Mouse (Mus musculus): Measurements from ENCODE around the gene Ctxn1. TPM values are rescaled to one million over a fixed set of nuclear protein-coding genes. Genes with fewer than 3 reads are reported as not detected.

Ctxn1 gene
- total RNA-seq, 2 experiments from 2014 or later, result 0.75 to 1.1 TPM

DNA sequence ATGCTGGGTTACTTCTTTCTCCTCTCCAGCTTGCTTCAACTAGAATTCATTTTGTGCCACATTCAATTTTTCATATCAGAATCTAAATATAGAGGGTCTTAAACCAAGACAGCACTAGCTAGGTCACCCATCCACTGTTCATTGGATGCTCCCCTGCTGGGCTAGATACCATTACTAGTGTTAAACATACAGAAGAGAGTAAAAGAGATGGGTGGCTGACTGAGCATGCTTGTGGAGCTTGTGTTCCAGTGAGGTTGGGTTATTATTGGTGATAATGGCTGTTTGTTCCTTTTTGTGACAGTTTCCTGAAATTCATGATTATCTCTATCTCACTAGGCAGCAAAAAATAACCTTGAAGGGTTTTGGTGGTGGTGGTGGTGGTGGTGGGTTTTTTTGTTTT is 37.0 kb downstream of the Ctxn1 start:
- intact Hi-C loops (cut with DNase I), result no loop called here
- DNase-seq (ENCODE audit: low spot score), result no peak

DNA sequence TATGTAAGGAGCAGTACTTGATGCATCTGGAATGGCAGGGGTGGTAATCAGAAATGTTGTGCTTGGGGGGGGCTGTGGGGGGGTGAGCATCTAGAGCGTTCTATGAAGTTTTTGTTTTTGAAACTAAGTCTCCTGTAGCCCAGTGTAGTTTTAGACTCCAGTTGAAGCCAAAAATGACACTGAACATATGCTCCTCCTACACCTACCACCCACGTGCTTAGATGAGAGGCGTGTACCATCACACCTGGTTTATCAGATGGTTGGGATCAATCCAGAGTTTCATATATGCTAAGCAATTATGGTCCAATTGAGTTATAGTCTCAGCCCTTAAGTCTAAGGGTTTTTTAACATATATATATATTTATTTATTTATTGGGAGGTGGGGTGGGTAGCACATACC is 39.5 kb downstream of the Ctxn1 start:
- intact Hi-C loops (cut with DNase I), result no loop called here
- no peak for DNase-seq (ENCODE audit: low spot score)

DNA sequence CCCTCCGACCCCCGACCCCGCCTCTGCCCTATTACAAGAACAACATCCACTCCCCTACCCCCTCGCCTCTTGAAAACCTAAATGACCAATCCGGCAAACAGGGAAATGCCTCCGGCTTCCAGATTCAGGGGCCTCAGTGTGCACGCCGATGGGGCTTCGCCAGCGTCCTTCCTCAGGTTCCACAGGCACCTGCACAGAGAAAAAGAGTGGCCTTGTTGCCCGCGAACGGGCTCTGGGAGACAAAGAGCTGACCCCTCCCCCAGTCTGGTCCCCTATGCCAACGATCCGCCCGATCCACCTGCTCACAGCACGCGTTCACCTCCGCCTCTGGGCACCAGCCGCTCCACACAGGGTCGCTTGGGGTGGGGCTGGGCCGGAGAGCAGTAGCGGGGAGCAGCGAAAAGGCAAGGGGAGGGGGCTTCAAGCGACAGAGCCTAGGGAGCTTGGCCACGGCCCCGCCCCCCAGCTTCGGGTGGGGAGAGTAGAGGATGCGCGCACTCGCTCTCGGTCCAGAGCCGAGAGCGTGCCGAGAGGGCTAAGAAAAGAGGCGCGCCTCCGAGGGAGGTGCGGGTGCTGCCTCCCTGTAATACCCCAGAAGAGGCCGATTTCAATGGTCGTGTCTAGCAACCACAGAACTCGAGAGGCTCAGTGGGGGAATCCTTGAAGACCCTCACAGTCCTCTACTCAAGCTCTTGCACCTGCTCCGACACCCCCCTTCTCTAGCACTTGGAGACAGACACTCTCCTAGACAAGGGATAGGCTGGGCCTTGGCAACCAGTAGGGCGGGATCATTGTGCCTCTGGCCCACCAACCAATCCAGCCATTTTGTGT is 42.1 kb downstream of the Ctxn1 start, which contains the start of gene Prr36:
TSS of gene Prr36 (minus strand) at position 669 of the 831 bp plus-strand sequence.
- no peak for DNase-seq (ENCODE audit: low spot score)
- intact Hi-C loops (cut with DNase I), result no loop called here

DNA sequence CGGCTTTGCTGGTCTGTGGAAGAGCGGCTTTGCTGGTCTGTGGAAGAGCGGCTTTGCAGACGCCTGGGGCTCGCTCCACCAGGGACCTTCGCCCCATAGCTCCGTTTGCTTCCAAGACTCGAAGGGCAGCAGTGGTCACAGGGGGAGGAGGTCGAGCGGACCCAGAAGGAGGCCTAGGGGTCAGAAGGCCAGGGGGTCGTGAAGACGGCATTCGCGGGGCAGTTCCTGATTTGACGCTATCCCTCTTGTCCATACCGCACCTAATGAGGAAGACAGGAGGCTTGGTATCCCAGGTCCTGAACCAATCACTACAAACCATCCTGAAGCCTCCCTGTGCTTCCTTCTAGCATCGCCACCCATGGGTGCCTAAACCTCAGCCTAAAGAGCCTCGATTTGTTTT is 42.8 kb downstream of the Ctxn1 start:
- intact Hi-C loops (cut with DNase I), result no loop called here
- no peak for DNase-seq (ENCODE audit: low spot score)

DNA sequence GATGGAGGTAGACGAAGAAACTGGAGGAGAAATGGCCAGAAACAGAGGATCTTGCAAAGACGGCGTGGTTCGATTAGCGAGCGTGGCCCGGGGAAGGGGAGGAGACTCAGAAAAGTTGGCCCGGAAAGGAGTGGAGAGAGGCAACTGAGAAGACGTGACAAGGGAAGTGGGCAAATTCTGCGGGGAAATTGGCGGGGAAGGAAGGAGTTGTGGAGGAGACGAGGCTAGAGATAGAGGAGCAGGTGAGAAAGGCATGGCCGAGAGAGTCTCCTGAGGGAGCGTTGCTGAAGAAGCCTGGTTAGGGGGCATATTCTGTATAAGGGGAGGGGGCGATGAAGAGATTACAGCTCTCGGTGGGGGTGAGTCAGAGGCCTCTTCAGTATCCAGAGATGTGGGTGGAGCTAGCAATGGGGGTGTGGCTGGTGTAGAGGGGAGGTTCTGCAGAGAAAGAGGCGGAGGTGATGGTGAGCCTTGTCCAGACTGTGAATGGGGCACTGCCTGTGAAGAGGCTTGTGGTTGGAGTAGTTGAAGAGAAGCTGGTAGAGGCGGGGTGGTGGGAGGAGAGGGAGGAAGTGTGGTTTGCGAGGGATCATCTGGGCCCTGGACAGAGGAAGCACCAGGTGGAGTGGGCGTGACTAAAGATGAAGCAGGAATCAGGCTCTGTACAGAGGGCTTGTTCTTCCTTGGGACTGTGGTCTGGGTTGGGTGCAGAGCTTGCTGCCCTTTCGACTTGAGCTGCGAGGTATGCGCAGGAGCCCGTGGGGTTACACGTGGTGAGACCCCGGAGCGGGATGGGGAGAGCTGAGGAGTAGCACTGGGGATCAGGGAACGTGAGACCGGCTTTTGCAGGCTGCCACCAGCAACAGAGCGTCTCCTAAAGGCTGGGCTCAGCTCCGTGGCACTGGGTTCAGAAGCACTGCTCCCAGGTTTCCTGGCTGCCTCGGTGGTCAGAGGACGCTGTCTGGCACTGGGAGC is 44.8 kb downstream of the Ctxn1 start:
- intact Hi-C loops (cut with DNase I), result no loop called here
- DNase-seq (ENCODE audit: low spot score), result no peak

DNA sequence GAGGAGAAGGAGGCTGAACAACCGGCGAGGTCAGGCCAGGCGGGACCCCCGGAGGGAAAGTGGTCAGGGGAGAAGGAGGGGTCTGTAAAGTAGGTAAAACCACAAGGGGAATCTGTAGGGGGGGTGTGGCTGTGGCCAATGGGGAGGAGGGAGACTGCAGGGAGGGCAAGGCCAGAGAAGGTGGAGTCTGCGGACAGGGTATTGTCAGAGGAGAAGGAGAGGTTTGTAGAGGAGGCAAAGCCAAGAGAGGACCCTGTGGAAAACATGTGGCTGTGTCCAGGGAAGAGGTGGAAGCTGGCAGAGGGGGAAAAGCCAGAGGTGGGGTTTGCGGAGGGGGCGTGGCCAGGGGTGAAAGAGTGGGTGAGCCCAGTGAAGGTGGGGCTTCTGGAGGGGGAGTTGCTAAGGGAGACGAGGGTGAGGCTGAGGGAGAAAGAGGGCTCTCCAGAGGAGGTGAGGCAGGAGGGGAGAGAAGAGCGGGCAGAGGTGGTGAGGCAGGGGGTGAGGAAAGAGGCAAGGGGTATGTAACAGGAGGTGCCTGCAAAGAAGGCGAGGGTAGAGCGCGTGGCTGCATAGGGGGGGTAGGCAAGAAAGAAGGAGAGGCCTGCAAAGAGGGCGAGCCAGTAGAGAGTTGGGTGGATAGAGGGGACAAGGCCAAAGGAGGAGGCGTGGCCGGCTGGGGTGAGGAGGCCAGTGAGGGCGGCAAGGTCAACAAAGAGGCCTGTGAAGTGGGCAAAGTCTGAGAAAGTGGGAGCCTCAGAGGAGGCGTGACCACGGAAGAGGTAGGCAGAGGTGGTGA is 45.7 kb downstream of the Ctxn1 start:
- intact Hi-C loops (cut with DNase I), result no loop called here
- peak; percentile 17 for DNase-seq (ENCODE audit: low spot score)

DNA sequence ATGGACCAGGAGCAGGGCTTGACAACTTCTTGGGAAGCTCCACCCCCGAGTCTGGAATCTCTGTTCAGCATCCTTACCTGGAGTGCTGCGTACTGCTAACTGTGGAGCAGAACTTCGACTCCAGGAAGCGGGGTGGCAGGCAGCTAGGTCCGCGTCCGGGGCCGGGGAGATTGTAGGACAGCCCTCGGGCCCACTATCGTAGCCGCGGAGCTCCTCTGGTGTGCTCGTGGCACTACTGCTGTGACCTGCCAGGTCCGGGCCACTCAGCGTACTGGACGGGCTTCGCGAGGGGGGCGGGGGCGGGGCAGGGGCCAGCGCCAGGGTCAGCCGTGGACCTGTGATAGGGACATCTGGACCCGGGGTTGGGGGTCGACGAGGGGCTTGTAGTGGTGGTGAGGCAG is 46.3 kb downstream of the Ctxn1 start:
- no peak for DNase-seq (ENCODE audit: low spot score)
- intact Hi-C loops (cut with DNase I), result no loop called here

DNA sequence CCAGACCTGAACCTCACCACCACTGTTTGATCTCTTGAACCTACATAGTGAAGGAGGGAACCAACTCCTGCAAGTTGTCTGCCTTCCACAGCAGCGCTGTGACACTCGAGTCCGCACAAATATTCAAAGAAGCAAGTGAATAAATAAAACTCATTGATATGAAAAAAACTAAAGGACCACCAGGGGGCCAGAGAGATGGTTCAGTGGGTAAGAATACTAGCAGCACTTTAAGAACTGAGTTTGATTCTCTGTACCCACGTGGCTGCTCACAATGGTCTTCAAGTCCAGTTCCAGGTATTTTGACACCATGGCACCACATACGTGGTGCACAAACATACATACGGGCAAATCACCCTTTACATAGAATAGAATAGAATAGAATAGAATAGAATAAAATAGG is 48.0 kb downstream of the Ctxn1 start:
- intact Hi-C loops (cut with DNase I), result no loop called here
- DNase-seq (ENCODE audit: low spot score), result no peak

Other genes starting within 250 kb of the Ctxn1 start
- under 1 TPM; 0.21 to 0.42 TPM for gene Cd209f, start 153.4 kb downstream of the Ctxn1 start, total RNA-seq (2021)
- gene Cd209g, start 125.2 kb downstream of the Ctxn1 start, total RNA-seq (2021), result not detected
- 10 to 100 TPM; 23.4 to 24.6 TPM for gene Evi5l, start 92.7 kb downstream of the Ctxn1 start, total RNA-seq (2021)
- not detected for gene Prr36, start 41.8 kb downstream of the Ctxn1 start, total RNA-seq (2021)
- under 1 TPM; 0.08 to 0.34 TPM for gene Lrrc8e, start 32.4 kb downstream of the Ctxn1 start, total RNA-seq (2021)
- gene Map2k7, start 20.5 kb downstream of the Ctxn1 start, total RNA-seq (2021), result 10 to 100 TPM; 68.9 to 69.9 TPM
- gene Gm49320, start 20.4 kb downstream of the Ctxn1 start, total RNA-seq (2021), result not detected
- 1 to 10 TPM; 2.4 to 2.5 TPM for gene Tgfbr3l, start 11.1 kb downstream of the Ctxn1 start, total RNA-seq (2021)
- gene Snapc2, start 6.2 kb downstream of the Ctxn1 start, total RNA-seq (2021), result 10 to 100 TPM; 14.4 to 15.0 TPM
- 100 to 1,000 TPM; 117 TPM for gene Timm44, start 16.6 kb upstream of the Ctxn1 start, total RNA-seq (2021)
- gene Ccl25, start 65.9 kb upstream of the Ctxn1 start, total RNA-seq (2021), result 1 to 10 TPM; 3.5 to 4.4 TPM
- 10 to 100 TPM; 58.2 to 64.1 TPM for gene Elavl1, start 66.1 kb upstream of the Ctxn1 start, total RNA-seq (2021)
- gene Cers4, start 233.8 kb upstream of the Ctxn1 start, total RNA-seq (2021), result 10 to 100 TPM; 37.1 to 42.5 TPM

Measured in heart, postnatal 25 days (tissue).